Mouse (Mus musculus) thymus, adult 2 months (tissue): ENCODE results near the gene Vmn1r107. TPM values are rescaled to one million over a fixed set of nuclear protein-coding genes. Genes with fewer than 3 reads are reported as not detected.
"Not testable (repeated sequence)": the region's sequence is repeated elsewhere in the genome, so short reads cannot be mapped to it uniquely, and the experiment has no call there.

Experiments used
- DNase-seq: peaks from one replicate; pipeline ENCODE4 v3.0.0; 2021
- H3K27ac ChIP-seq: fragments of 200-500 bp; 2 replicates; pipeline ENCODE4 v1.5.1; 2012; ENCODE audit warnings: low read length, control low read depth; ENCODE audit not compliant: control insufficient read depth, insufficient read depth
- H3K27me3 ChIP-seq: fragments of 200-500 bp; 2 replicates; pipeline ENCODE4 v1.6.1; 2012; ENCODE audit warnings: mild to moderate bottlenecking, low read length, moderate library complexity, mixed read lengths; ENCODE audit not compliant: control insufficient read depth, insufficient read depth
- H3K36me3 ChIP-seq: fragments of 200-500 bp; 2 replicates; pipeline ENCODE4 v1.6.1; 2012; ENCODE audit warnings: mild to moderate bottlenecking, low read length, moderate library complexity; ENCODE audit not compliant: control insufficient read depth, insufficient read depth
- H3K4me1 ChIP-seq: fragments of 200-500 bp; replicated peaks from 2 replicates; pipeline ENCODE4 v1.6.1; 2012; ENCODE audit warnings: low read length; ENCODE audit not compliant: control insufficient read depth, insufficient read depth
- H3K4me3 ChIP-seq: fragments of 200-500 bp; 2 replicates; pipeline ENCODE4 v1.5.1; 2012; ENCODE audit warnings: mild to moderate bottlenecking, low read length, control low read depth, moderate library complexity; ENCODE audit not compliant: control insufficient read depth, insufficient read depth
- WGBS: fragments of 180-500 bp; shearing (Covaris S2); methylation state at CpG from one replicate; pipeline ENCODE4 v1.1.7; 2018; 5-methylcytosine and 5-hydroxymethylcytosine counted together
- polyA plus RNA-seq: library from polyadenylated mRNA; depleted of rRNA; stranded (reverse); fragments of >200 nt; gene quantifications from 2 replicates; pipeline ENCODE4 v1.2.3, GENCODE M21; 2012; rRNA removed

The Vmn1r107 gene
- polyA plus RNA-seq: not detected in 2 replicates

DNA sequence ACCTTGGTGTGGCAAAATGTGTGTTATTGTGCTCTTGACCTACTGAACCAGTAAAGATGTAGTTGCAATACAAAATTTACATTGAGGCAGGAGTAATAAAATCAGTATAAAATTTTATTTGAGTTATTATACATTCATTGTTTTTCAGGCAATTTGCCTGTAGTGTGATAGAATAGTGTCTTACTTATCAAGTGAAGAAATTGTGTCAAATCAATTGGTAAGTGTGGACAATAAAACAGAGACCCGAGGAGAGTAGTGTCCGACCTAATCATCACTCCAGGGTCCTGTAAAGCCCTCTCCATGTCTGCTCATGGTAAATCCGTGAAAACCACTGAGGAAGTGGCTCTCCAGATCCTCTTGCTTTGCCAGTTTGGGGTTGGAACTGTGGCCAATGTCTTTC is at the start of gene Vmn1r107:
Vmn1r107 (plus strand) TSS at position 301 of the 400 bp plus-strand sequence.
- H3K27ac ChIP-seq, DNase-seq, H3K4me3 ChIP-seq, H3K36me3 ChIP-seq, H3K4me1 ChIP-seq, H3K27me3 ChIP-seq: not testable (repeated sequence)
- WGBS: no CpG with 5 or more reads among the region's 3 CpGs

DNA sequence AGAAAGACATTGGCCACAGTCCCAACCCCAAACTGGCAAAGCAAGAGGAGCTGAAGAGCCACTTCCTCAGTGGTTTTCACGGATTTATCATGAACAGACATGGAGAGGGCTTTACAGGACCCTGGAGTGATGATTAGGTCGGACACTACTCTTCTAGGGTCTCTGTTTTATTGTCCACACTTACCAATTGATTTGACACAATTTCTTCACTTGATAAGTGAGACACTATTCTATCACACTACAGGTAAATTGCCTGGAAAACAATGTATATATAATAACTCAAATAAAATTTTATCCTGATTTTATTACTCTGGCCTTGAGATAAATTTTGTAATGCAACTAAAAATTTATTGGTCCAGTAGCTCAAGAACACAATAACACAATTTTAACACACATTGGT is 34.4 kb downstream of the Vmn1r107 start, which contains the start of gene Vmn1r111:
Vmn1r111 (minus strand) TSS at position 101 of the 400 bp plus-strand sequence.
- not testable (repeated sequence) for H3K4me3 ChIP-seq, H3K27ac ChIP-seq, H3K4me1 ChIP-seq, H3K27me3 ChIP-seq, DNase-seq, H3K36me3 ChIP-seq
- no CpG with 5 or more reads among the region's 2 CpGs for WGBS

Other genes starting within 250 kb of the Vmn1r107 start
- gene Vmn1r101, start 226.3 kb upstream of the Vmn1r107 start, polyA plus RNA-seq: not detected in 2 replicates
- gene Gm10670, start 194.0 kb upstream of the Vmn1r107 start, polyA plus RNA-seq: not detected in 2 replicates
- gene Vmn1r103, start 158.4 kb upstream of the Vmn1r107 start, polyA plus RNA-seq: not detected in 2 replicates
- gene Vmn1r104, start 135.1 kb upstream of the Vmn1r107 start, polyA plus RNA-seq: not detected in 2 replicates
- gene Gm5726, start 123.2 kb upstream of the Vmn1r107 start, polyA plus RNA-seq: not detected in 2 replicates
- gene Gm4141, start 92.7 kb upstream of the Vmn1r107 start, polyA plus RNA-seq: not detected in 2 replicates
- gene Gm4513, start 69.9 kb upstream of the Vmn1r107 start, polyA plus RNA-seq: not detected in 2 replicates
- not detected in 2 replicates for gene Vmn1r111, start 34.3 kb downstream of the Vmn1r107 start, polyA plus RNA-seq
- gene Gm10668, start 61.7 kb downstream of the Vmn1r107 start, polyA plus RNA-seq: not detected in 2 replicates
- gene Vmn1r112, start 102.3 kb downstream of the Vmn1r107 start, polyA plus RNA-seq: not detected in 2 replicates
- not detected in 2 replicates for gene Vmn1r113, start 118.4 kb downstream of the Vmn1r107 start, polyA plus RNA-seq
- not detected in 2 replicates for gene Vmn1r114, start 143.3 kb downstream of the Vmn1r107 start, polyA plus RNA-seq
- gene Vmn1r115, start 176.1 kb downstream of the Vmn1r107 start, polyA plus RNA-seq: not detected in 2 replicates
- not detected in 2 replicates for gene Vmn1r116, start 203.3 kb downstream of the Vmn1r107 start, polyA plus RNA-seq
- not detected in 2 replicates for gene Vmn1r117, start 215.2 kb downstream of the Vmn1r107 start, polyA plus RNA-seq
- gene Vmn1r118, start 243.4 kb downstream of the Vmn1r107 start, polyA plus RNA-seq: not detected in 2 replicates